Mouse (Mus musculus): ENCODE results near the gene Slc22a12.

The Slc22a12 gene

GRCm38 (mm10) chr19:6514940-6515339 is 27.9 kb downstream of the Slc22a12 start:
- DNase-seq: no peak

DNA sequence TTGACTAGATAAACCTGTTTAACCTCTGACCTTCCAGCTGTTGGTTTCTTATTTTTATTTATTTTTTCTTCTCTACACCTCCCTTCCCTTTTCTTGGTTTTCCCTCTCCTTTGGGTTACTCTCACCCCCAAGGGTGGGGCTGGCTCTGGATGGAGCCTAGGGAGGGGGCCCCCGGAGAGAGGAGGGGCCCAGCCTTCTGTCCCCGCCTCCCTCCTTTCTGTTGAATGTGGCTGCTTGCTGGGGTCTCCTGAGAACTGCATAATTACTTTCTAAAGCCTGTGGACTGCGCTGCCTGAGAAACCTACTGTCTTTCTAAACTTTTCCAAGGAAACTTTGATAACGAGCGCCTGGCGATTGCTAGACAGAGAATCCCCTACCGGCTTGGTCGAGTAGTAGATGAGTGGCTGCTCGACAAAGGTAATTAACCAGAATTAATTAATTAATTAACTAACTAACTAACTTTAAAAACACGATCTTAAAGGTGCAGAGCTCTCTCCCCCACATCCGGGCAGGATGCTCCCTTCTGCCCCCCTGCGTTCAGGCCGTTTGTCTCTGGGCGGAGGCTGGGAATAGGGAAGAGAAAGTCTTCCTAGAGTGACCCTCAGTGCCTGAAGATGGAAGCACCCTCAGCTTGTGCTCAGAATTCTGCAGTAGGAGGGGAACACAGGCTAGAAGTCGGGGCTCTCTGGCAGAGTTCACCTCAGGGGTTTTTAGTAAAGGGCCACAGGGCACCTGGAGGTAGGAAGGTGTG is 29.3 kb downstream of the Slc22a12 start:
- no peak for DNase-seq

DNA sequence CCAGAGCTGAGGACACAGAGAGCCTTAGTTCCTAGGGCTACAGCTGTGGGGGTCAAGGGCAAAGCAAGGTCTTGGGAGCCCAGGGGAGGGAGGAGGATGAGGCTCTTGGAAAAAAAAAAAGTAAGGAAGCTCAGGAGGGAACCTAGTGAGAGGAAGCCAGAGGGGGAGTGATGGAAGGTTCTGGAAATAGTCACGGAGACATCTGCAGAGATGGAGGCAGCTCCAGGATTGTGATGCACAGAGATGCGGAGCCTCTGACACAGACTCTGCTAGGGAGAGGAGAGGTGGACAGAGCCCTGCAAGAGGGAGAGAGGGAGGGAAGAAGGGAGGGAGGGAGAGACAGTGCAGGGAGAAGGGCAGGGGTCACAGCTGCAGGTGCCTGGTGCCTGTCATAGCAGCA is 32.3 kb downstream of the Slc22a12 start:
- DNase-seq: no peak

- no peak for DNase-seq
These were observed 33.0 kb downstream of the Slc22a12 start for GRCm38 (mm10) chr19:6509881-6510280.

DNA sequence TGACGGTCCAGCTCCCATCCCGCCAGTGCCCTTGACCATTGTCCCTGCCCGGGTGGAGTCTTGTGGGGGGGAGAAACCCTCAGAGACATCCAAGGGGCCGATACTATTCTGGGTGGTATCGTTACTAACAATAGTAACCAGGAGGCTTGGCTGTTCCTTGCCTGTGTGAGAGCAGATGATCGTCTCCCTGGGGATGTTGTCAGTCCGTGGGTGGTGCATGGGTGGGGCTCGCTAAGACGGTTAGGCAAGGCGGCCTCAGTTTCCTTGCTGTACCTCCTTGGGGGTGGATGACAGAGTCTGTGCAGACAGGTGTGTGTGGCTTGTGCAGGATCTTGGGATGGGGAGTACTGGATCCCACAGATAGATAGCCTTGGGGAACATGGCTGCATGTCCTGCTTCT is 35.4 kb downstream of the Slc22a12 start:
- no peak for DNase-seq

GRCm38 (mm10) chr19:6504656-6505045 is 38.2 kb downstream of the Slc22a12 start:
- DNase-seq: peak; percentile 58

DNA sequence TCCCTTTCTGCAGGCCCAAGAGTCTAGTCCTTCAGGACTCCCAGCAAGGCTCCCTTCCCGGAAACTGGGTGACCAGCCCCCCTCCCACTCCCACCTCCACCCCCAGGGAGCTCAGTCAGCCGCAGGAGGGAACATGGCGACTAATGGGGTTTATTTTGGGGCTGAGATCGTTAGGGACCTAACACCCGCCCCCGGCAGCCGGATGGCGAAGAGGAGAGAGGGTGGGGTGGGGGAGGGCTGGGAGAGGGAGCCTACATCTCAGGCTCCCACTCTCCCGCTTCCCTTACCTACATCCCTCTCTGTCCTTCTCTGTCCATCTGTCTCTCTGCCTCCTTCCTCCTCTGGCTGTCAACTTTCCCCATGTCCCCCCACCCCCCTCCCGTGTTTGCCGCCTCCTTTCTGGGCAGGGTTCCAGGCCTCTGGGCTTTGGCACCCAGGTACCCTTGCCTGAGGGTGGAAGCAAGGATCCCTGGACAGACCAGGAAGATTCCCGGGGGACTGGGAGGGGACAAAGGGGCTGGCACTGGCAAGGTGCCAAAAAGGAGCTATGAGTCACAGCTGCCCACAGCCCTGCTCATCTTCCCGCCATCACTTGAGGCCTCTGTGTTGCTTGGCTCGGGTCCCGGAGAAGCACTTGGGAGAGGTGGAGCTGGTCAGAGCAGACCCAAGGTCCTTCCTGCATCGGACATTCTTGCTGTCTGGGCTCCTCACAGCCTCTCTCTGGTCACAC is 38.7 kb downstream of the Slc22a12 start:
- peak; percentile 79 for DNase-seq

GRCm38 (mm10) chr19:6502543-6503319 is 40.1 kb downstream of the Slc22a12 start:
- DNase-seq: peak; percentile 77

GRCm38 (mm10) chr19:6502035-6502541 is 40.7 kb downstream of the Slc22a12 start:
- peak; percentile 88 for DNase-seq

- no peak for DNase-seq
These were observed 42.2 kb downstream of the Slc22a12 start for GRCm38 (mm10) chr19:6500636-6501025.

DNA sequence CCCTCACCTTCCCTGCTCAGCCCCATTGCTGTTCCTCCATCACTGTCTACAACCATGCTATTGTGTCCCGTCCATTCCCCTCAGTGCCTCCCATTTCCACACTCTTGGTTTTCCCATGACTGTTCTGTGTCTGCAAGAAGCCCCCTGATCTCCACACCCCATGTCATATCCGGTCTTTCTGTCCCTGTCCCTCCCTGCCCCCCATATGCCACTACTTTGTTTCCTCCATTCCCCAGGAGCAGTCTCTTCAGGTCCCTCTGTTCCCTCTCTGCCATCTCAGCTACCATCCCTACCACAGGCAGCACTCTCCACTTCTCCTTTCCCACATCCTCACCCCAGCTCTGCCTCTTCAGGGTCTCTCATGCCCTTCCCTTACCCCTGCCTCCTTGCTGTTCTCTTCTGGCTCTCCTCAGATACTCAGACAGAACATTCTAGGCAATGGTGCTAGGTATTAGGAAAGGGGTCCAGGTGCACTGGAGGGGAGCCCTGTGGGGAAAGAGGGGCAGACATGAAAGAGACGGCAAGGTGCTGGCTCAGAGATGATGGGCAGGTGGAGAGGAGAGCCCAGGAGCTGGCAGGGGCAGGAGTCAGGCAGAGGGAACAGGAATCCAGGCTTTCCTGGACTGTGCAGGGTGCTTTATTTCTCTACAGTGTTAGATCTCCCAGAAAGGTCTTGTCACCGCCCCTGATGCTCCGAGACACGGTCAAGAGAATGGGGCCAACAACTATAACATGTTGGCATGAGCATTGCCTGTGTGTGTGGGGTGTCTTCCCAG is 42.8 kb downstream of the Slc22a12 start:
- peak; percentile 75 for DNase-seq

- peak; percentile 78 for DNase-seq
These were observed 44.3 kb downstream of the Slc22a12 start for GRCm38 (mm10) chr19:6498350-6499131.

DNA sequence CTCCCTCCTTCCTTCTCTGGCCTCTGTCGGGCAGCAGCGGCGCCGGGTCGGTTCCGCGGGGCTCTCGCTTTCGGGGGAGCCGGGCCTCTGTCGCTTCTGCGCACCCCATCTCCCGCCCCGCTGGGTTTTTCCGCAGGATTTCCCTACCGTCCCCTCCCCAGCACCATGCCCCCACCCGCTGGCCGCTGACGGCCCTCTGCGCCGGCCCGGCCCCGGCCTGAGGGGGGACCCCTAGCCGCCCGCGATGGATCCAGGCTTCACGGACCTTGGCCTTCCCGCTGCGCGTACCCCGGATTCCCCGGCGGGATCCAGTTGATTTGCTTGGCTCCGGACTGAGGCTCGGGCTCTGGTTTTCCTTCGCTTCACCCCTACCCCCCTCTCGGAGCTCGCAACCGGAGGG is 45.0 kb downstream of the Slc22a12 start:
- peak; percentile 80 for DNase-seq

DNA sequence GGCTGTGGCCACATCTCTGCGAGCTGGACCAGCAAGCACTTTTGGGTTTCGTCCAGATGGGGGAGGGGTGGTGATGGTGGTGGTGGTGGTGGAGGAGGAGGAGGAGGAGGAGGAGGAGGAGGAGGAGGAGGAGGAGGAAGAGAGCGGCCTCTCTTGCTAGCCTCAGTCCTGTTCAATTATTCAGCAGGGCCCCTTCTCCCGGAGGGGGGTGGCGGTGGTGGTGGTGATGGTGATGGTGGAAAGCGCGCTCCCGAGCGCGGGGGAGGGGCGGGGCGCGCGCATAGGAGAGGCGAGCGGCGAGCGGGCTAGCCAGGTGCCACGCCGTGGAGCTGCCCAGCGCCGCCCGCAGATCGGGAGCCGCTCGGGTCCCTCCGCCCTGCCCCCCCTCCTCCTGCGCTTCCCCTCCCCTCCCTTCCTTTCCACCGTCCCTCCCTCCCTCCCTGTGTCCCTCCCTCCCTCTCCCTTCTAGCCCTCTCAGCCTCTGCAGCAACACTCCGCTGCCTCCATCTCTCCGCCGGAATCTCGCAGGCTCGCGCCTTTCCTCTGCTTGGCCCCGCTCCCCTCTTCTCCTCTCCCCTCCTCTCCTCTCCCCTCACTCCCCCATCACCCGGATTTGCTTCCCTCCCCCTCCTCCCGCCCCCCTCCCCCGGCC is 45.6 kb downstream of the Slc22a12 start:
- DNase-seq: peak; percentile 91

- DNase-seq: no peak
These were observed 46.2 kb downstream of the Slc22a12 start for GRCm38 (mm10) chr19:6496462-6497149.

DNA sequence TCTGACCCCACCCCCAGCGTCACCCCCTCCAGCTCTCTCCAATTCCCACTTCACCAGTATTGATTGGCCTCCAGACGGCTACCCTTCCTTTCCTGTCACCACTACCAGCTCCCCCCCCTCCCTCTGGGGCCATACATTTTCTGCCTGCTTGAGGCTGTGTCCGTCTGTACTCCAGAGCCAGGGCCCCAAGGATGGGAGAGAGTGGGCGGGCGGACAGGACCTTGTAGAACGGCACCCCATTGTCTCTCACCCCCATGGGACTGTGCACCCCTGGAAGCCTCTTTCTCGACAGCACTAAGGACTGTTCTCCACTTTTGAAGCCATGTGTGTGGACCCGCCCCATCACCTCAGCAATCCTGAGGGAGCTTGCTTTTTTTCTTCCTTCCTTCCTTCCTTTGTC is 47.1 kb downstream of the Slc22a12 start:
- DNase-seq: peak; percentile 65

DNA sequence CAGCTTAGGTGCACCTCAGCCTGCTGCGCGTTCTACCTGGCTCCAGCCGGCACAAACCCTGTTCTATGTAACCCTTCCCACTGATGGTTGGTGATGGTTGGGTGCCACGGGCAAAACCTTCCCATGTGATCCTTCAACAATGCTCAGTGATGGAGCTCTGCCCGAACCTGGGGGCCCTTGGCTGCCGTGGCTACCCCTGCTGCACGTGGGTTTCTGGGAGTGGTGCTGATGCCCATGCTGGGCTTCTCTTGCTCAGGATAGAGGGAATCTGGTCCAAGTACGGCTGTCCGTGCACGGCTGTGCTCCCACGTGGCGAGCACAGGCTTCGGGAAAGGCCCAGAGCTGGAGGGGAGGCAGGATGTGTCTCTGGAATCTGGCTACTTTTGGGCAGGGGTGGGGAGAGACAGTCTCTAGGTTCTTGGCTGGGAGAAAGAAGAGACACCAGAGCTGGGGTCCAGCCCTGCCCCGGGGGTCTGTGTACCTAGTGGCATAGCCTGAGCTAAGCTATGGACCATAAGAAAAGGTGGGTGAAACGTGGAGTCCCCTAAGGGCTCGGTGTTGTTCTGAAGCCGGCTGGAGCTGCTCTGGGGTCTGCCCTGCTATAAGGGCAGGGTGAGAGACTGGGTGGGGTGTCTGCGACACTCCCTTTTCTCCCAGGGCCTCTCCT is 48.2 kb downstream of the Slc22a12 start:
- DNase-seq: peak; percentile 63

- DNase-seq: no peak
These were observed 48.8 kb downstream of the Slc22a12 start for GRCm38 (mm10) chr19:6494032-6494431.

GRCm38 (mm10) chr19:6493219-6493618 is 49.6 kb downstream of the Slc22a12 start:
- peak; percentile 69 for DNase-seq

DNA sequence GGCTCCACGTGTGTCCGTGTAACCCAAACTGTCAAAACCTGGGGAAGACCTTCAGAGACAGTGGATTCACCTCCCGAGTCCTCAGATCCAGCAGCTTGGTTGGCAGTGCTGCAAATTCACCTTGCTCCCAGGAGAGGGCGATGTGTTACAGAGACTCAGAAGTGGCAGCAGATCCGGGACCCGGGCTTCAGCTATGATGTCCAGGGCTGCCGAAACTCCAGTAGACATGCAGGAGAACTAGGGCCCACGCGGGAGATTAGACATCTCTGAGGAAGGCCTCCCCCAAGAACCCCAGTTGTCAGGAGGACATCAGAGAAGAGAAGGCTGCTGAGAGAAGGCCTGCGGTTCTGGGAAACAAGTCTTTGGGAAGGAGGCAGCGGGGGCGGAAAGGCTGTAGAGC is 50.7 kb downstream of the Slc22a12 start:
- DNase-seq: peak; percentile 89
